Mouse (Mus musculus) frontal cortex, postnatal 10 days (tissue): ENCODE results near the gene Osbpl11.

ENCODE experiments used
- DNase-seq, 2 experiments: peaks; one replicate each; pipeline ENCODE4 v3.0.0; 2022; ENCODE audit warnings: low spot score in 2 of 2, mixed read lengths in 1 of 2

The Osbpl11 gene

DNA sequence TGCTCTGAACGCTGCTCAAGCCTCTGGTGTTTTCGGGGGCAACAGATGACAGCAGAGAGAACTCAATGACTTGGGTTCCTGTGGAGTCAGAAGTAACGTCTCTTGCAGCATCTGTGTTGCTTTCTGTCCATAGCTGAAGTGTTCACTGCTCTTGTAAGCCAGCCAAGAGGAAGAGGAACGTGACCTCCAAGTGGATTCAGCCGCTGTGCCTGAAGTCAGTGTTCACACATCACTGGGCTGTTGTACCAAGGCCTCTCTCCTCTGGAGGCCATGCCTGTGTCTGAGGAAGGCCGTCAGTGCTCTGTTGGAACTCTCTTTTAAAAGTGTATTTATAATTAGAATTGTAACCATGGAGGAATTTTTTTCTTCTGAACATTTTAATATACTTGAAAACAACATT lies 57.2 kb downstream of the Osbpl11 start:
- DNase-seq = no peak

GRCm38 (mm10) chr16:33244136-33244691 lies 59.3 kb downstream of the Osbpl11 start:
- DNase-seq = no peak

GRCm38 (mm10) chr16:33244933-33245470 lies 60.1 kb downstream of the Osbpl11 start:
- no peak for DNase-seq

GRCm38 (mm10) chr16:33246526-33246925 lies 61.7 kb downstream of the Osbpl11 start:
- DNase-seq = no peak

DNA sequence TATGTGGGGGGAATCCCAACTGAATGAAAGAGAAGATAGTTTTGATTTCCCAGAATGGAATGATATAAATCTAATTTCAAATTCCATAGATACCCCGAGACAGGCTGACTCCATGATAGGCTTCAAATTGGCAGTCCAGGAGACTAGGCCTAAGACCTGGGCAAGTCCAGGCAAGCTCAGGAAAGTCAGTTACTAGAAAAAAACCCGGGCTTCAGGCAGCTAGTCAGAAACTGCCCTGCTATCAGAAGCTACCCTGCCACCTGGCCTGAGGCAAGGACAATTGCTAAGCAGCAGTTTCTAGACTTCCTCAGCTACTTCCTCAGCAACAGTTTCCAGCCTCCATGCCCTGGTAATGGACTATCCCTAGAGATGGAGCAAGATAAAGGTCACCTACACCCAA lies 62.1 kb downstream of the Osbpl11 start:
- no peak for DNase-seq

DNA sequence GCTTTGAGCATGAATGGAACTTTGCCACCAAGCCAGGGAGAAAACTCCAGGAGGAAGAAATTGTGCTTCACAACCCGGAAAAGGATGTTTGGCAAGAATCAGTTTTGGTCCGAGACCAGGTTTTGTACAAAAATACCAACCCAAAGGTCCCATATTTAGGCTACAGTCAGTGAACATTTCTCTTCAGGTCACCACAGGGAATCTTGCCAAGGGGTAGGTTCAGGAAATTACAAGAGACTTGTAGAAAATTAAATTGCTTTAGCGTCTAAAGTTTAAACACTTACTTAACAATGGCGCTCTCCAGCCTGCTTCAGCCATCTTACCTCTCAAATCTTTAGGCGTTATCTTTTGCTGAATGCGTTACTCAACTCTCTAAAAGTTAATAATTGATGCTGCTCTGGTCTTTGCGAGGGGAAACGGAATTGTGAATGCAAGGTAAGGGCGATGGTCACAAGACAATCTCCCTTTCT lies 65.8 kb downstream of the Osbpl11 start:
- no peak for DNase-seq

GRCm38 (mm10) chr16:33251194-33252051 lies 66.6 kb downstream of the Osbpl11 start, which contains the start of gene Snx4:
Snx4 (plus strand) TSS chr16:33251442.
- DNase-seq = peak; percentile 86 to 91

DNA sequence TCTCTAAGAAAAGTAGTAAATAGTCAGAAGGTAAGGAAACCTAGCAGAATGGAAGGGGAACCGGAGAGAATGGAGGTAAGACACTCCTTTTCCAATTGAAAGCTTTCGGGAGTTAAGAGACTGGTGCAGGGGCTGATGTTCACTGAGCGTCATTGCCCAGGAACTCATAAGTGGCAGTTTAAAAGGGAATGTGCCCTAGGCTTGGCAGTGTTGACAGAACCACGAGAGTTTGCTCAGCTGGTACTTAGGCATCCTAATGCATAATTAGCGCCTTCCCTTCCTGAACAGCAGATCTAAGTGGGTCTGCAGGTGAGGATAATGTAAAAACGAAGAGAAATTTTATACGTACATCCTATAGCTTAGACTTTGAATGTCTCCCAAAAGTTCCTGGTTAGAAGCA lies 70.7 kb downstream of the Osbpl11 start:
- DNase-seq = no peak

DNA sequence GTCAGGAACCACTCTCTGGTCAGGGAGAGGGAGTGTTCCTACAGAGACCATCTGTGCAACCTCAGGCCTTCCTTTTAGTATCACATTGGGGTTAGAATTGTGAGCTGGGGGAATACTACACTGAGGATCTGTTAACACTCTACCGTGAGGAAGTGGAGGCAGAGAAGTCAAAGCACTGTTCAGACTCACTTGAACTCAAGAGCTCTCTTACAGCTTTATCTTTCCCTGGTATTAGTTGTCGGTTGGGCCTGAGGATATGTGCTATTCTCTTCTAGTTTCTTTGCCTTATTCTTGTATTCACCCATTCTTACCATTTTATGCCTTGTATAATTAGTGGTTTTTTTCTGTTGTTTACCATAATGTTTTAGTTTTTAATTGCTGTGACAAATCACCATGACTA lies 73.7 kb downstream of the Osbpl11 start:
- no peak for DNase-seq

- no peak for DNase-seq
These were observed 75.0 kb downstream of the Osbpl11 start for GRCm38 (mm10) chr16:33259824-33260223.

- no peak for DNase-seq
These were observed 76.0 kb downstream of the Osbpl11 start for GRCm38 (mm10) chr16:33260825-33261224.

- no peak for DNase-seq
These were observed 76.8 kb downstream of the Osbpl11 start for GRCm38 (mm10) chr16:33261584-33262061.

- DNase-seq = no peak
These were observed 77.2 kb downstream of the Osbpl11 start for GRCm38 (mm10) chr16:33262096-33262495.

DNA sequence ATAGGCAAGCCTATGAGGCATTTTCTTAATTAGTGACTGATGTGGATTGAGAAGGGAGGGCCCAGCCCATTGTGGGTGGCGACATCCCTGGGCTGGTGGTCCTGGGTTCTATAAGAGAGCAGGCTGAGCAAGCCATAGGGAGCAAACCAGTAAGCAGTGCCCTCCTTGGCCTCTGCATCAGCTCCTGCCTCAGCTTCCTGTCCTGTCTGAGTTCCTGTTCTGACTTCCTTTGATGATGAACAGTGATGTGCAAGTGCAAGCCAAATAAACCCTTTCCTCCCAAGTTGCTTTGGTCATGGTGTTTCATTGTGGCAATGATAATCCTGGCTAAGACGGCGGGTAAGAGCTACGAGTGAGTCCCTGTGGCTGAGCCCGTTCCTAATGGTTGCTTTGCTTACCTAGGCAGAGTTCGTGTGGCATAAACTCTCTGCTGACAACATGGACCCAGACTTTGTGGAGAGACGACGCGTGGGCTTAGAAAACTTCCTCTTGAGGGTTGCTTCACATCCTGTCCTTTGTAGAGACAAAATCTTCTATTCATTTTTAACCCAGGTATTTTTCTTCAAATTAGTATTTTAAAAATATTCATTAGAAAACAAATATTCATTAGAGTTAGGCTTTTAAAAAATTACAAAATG lies 82.9 kb downstream of the Osbpl11 start:
- no peak for DNase-seq

DNA sequence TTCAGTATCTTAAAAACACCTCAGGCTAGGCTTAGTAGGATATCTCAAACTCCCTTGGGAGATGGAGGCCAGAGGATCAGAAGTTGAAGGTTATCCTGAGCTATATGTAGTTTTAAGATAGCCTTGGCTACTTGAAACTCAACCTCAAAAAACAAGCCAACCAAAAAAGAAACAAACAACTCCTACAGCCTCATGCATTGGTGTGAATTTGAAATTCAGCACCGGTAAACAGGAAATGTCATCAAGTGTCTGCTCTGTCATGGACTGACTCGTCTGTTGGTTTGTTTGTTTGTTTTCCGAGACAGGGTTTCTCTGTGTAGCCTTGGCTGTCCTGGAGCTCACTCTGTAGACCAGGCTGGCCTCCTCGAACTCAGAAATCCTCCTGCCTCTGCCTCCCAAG lies 87.0 kb downstream of the Osbpl11 start:
- no peak for DNase-seq

DNA sequence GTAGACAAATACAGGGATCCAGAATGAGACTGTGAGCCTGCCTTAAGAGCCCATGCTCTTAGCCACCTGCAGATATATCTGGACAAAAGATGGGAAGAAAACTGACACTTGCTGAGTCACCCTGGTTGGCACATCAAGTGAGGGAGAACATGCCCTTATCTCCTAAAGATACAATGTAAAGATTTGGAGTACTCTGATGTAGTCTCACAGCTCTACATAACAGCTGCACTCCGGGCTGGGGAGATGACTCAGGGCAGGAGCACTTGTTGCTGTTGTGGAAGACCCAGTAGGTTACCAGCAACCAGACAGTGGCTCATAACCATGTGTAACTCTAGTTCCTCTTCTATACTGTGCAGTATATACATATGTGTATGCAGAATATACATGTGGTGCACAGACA lies 98.2 kb downstream of the Osbpl11 start:
- DNase-seq = no peak

DNA sequence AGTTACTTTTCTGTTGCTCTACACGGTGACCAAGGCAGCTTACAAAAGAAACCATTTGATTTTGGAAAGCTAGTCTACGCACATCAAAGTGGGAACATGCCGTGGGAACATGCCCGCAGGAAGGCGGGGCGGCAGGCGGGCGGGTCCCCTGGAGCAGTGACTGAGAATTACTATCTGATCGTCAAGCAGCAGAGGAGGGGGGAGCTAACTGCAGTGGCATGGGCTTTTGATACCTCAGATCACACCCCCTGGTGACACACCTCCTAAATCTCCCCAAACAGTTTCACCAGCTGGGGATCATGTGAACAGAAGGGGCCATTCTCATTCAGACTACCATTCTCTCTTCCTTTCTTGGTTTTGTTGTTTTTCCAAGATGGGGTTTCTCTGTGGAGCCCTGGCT lies 103.7 kb downstream of the Osbpl11 start:
- DNase-seq = no peak

- DNase-seq = no peak
These were observed 105.1 kb downstream of the Osbpl11 start for GRCm38 (mm10) chr16:33289981-33290380.

GRCm38 (mm10) chr16:33292241-33292640 lies 107.4 kb downstream of the Osbpl11 start:
- DNase-seq = no peak
